Mouse (Mus musculus): ENCODE results near the gene Zfp182. TPM values are rescaled to one million over a fixed set of nuclear protein-coding genes. Genes with fewer than 3 reads are reported as not detected.

Gene Zfp182
- 5.1 and 5.2 TPM in 2 replicates for total RNA-seq (2012; rRNA removed)

- H3K4me1 ChIP-seq (ENCODE audit: control insufficient read depth in 2 of 2, insufficient read depth in 2 of 2, low read length in 2 of 2, poor library complexity in 1 of 2) = no peaks in the 10 kb centered on the region
- in situ Hi-C loops (cut with MboI; ENCODE audit: low sequenced_read_pairs in 2 of 2, unreplicated experiment in 2 of 2) = no loop called here
- TF ChIP-seq HCFC1 (IDR thresholded peaks at IDR 0.05; ENCODE audit: borderline replicate concordance, insufficient read depth, low read length) (peak; percentile 74; the same call in 1 of the 2 replicates), ZNF384 (IDR thresholded peaks at IDR 0.05; ENCODE audit: low read depth, low read length) (peak; percentile 83), MAFK (IDR thresholded peaks at IDR 0.05; ENCODE audit: insufficient read depth, low read depth, low read length) (0 out of 2 replicates have a peak, but pooled peaks have one; percentile 15), ZC3H11A (IDR thresholded peaks at IDR 0.05; ENCODE audit: borderline replicate concordance, low read depth, low read length) (no peak), CHD2 (IDR thresholded peaks at IDR 0.05; ENCODE audit: low read depth, low read length) (no peak)
- peak; percentile 56 for DNase-seq (ENCODE audit: low read depth, low spot score)
- peak within 1 kb of the TSS; percentile 77 for H3K9ac ChIP-seq (ENCODE audit: insufficient read depth, low read depth, low read length, poor library complexity, severe bottlenecking)
- H3K4me3 ChIP-seq (ENCODE audit: insufficient read depth in 1 of 2, low read depth in 1 of 2, low read length in 2 of 2, poor library complexity in 1 of 2, severe bottlenecking in 1 of 2) = peak within 1 kb of the TSS; percentile 70 to 88
- H3K9me3 ChIP-seq (ENCODE audit: control insufficient read depth, insufficient read depth, low read depth, low read length) = no peaks in the 10 kb centered on the region
- peak within 1 kb of the TSS; percentile 48; the same call in 1 of the 2 replicates for H3K27ac ChIP-seq (ENCODE audit: insufficient read depth, low read depth, low read length, poor library complexity, severe bottlenecking)
- no peaks in the 10 kb centered on the region for H3K36me3 ChIP-seq (ENCODE audit: control insufficient read depth, insufficient read depth, low read length, poor library complexity, severe bottlenecking)
Measured at GRCm38 (mm10) chrX:21061866-21062543, at the start of gene Zfp182. Gene Zfp182 (minus strand): TSS chrX:21062316.

- Histone ChIP-seq H3K4me3 (ENCODE audit: insufficient read depth in 1 of 2, low read depth in 1 of 2, low read length in 2 of 2, poor library complexity in 1 of 2, severe bottlenecking in 1 of 2) (0 out of 4 replicates have a peak overlapping the region, but pooled peaks of 1 of the 2 experiments have one; percentile 65), H3K9ac (ENCODE audit: insufficient read depth, low read depth, low read length, poor library complexity, severe bottlenecking) (no peak overlapping the region; the same call in 1 of the 2 replicates), H3K4me1 (ENCODE audit: control insufficient read depth in 2 of 2, insufficient read depth in 2 of 2, low read length in 2 of 2, poor library complexity in 1 of 2) (no peaks in the 10 kb centered on the region), H3K27ac (ENCODE audit: insufficient read depth, low read depth, low read length, poor library complexity, severe bottlenecking) (no peak overlapping the region), H3K36me3 (ENCODE audit: control insufficient read depth, insufficient read depth, low read length, poor library complexity, severe bottlenecking) (no peaks in the 10 kb centered on the region), H3K9me3 (ENCODE audit: control insufficient read depth, insufficient read depth, low read depth, low read length) (no peaks in the 10 kb centered on the region)
- DNase-seq (ENCODE audit: low read depth, low spot score) = no peak
- no peak for TF ChIP-seq ZNF384 (IDR thresholded peaks at IDR 0.05; ENCODE audit: low read depth, low read length)
- TF ChIP-seq HCFC1 (IDR thresholded peaks at IDR 0.05; ENCODE audit: borderline replicate concordance, insufficient read depth, low read length) = no peak
- no peak for TF ChIP-seq ZC3H11A (IDR thresholded peaks at IDR 0.05; ENCODE audit: borderline replicate concordance, low read depth, low read length)
- TF ChIP-seq CHD2 (IDR thresholded peaks at IDR 0.05; ENCODE audit: low read depth, low read length) = no peak
- no peak for TF ChIP-seq MAFK (IDR thresholded peaks at IDR 0.05; ENCODE audit: insufficient read depth, low read depth, low read length)
- in situ Hi-C loops (cut with MboI; ENCODE audit: low sequenced_read_pairs in 2 of 2, unreplicated experiment in 2 of 2) = no loop called here
Measured at GRCm38 (mm10) chrX:21089867-21090239, 27.7 kb upstream of the Zfp182 start.

GRCm38 (mm10) chrX:21088983-21089866 is 27.1 kb upstream of the Zfp182 start, which contains the start of gene Zfp300:
Gene Zfp300 (minus strand): TSS chrX:21089527.
- in situ Hi-C loops (cut with MboI; ENCODE audit: low sequenced_read_pairs in 2 of 2, unreplicated experiment in 2 of 2) = no loop called here
- Histone ChIP-seq H3K27ac (ENCODE audit: insufficient read depth, low read depth, low read length, poor library complexity, severe bottlenecking) (no peak within 1 kb of the TSS), H3K4me1 (ENCODE audit: control insufficient read depth in 2 of 2, insufficient read depth in 2 of 2, low read length in 2 of 2, poor library complexity in 1 of 2) (no peaks in the 10 kb centered on the region), H3K9ac (ENCODE audit: insufficient read depth, low read depth, low read length, poor library complexity, severe bottlenecking) (peak within 1 kb of the TSS; percentile 20; the same call in 1 of the 2 replicates), H3K9me3 (ENCODE audit: control insufficient read depth, insufficient read depth, low read depth, low read length) (no peaks in the 10 kb centered on the region), H3K36me3 (ENCODE audit: control insufficient read depth, insufficient read depth, low read length, poor library complexity, severe bottlenecking) (no peaks in the 10 kb centered on the region), H3K4me3 (ENCODE audit: insufficient read depth in 1 of 2, low read depth in 1 of 2, low read length in 2 of 2, poor library complexity in 1 of 2, severe bottlenecking in 1 of 2) (peak within 1 kb of the TSS; percentile 52 to 65)
- DNase-seq (ENCODE audit: low read depth, low spot score) = peak; percentile 33
- TF ChIP-seq CHD2 (IDR thresholded peaks at IDR 0.05; ENCODE audit: low read depth, low read length) (no peak), MAFK (IDR thresholded peaks at IDR 0.05; ENCODE audit: insufficient read depth, low read depth, low read length) (peak; percentile 45; the same call in 1 of the 2 replicates)

- H3K27ac ChIP-seq (ENCODE audit: insufficient read depth, low read depth, low read length, poor library complexity, severe bottlenecking) = no peak overlapping the region
- no peaks in the 10 kb centered on the region for H3K9me3 ChIP-seq (ENCODE audit: control insufficient read depth, insufficient read depth, low read depth, low read length)
- peak overlapping the region; percentile 52 to 65 for H3K4me3 ChIP-seq (ENCODE audit: insufficient read depth in 1 of 2, low read depth in 1 of 2, low read length in 2 of 2, poor library complexity in 1 of 2, severe bottlenecking in 1 of 2)
- no peaks in the 10 kb centered on the region for H3K4me1 ChIP-seq (ENCODE audit: control insufficient read depth in 2 of 2, insufficient read depth in 2 of 2, low read length in 2 of 2, poor library complexity in 1 of 2)
- H3K9ac ChIP-seq (ENCODE audit: insufficient read depth, low read depth, low read length, poor library complexity, severe bottlenecking) = peak overlapping the region; percentile 20; the same call in 1 of the 2 replicates
- DNase-seq (ENCODE audit: low read depth, low spot score) = no peak
- in situ Hi-C loops (cut with MboI; ENCODE audit: low sequenced_read_pairs in 2 of 2, unreplicated experiment in 2 of 2) = no loop called here
- no peaks in the 10 kb centered on the region for H3K36me3 ChIP-seq (ENCODE audit: control insufficient read depth, insufficient read depth, low read length, poor library complexity, severe bottlenecking)
- no peak for TF ChIP-seq ZC3H11A (IDR thresholded peaks at IDR 0.05; ENCODE audit: borderline replicate concordance, low read depth, low read length)
Measured at GRCm38 (mm10) chrX:21088645-21088982, 26.5 kb upstream of the Zfp182 start.

Measured in ES-E14 (cell line).